Mouse (Mus musculus) intestine, postnatal 0 days (tissue): Measurements from ENCODE around the gene Gm7879. TPM values are rescaled to one million over a fixed set of nuclear protein-coding genes. Genes with fewer than 3 reads are reported as not detected.

ENCODE experiments used
- ATAC-seq: fragments of 200-750 bp; cut with Nextera tagmentation; 2 replicates; pipeline ENCODE4 v1.8.0; 2017; ENCODE audit warnings: mild to moderate bottlenecking, moderate TSS enrichment, moderate library complexity
- H3K27ac ChIP-seq: fragments of 300-500 bp; sonication (generic); 2 replicates; pipeline ENCODE4 v1.5.1; 2014; ENCODE audit warnings: mild to moderate bottlenecking, low read depth, low read length, moderate library complexity
- H3K27me3 ChIP-seq: fragments of 300-500 bp; sonication (generic); replicated peaks from 2 replicates; pipeline ENCODE4 v1.6.1; 2014; ENCODE audit warnings: low read length, mixed read lengths; ENCODE audit not compliant: control insufficient read depth, insufficient read depth
- H3K36me3 ChIP-seq: fragments of 300-500 bp; sonication (generic); 2 replicates; pipeline ENCODE4 v1.6.1; 2014; ENCODE audit warnings: mild to moderate bottlenecking, moderate library complexity; ENCODE audit not compliant: control insufficient read depth, insufficient read depth
- H3K4me1 ChIP-seq: fragments of 300-500 bp; sonication (generic); replicated peaks from 2 replicates; pipeline ENCODE4 v1.6.1; 2014; ENCODE audit warnings: antibody characterized with exemption, low read length, mixed read lengths; ENCODE audit not compliant: control insufficient read depth, insufficient read depth
- H3K4me2 ChIP-seq: fragments of 300-500 bp; sonication (generic); replicated peaks from 2 replicates; pipeline ENCODE4 v1.6.1; 2014; ENCODE audit warnings: low read depth, mild to moderate bottlenecking, moderate library complexity
- H3K4me3 ChIP-seq: fragments of 300-500 bp; sonication (generic); 2 replicates; pipeline ENCODE4 v1.5.1; 2014; ENCODE audit warnings: low read depth, low read length
- H3K9ac ChIP-seq: fragments of 300-500 bp; sonication (generic); 2 replicates; pipeline ENCODE4 v1.6.1; 2014; ENCODE audit warnings: mild to moderate bottlenecking, low read depth, low read length
- H3K9me3 ChIP-seq: fragments of 300-500 bp; sonication (generic); 2 replicates; pipeline ENCODE4 v1.6.1; 2016; ENCODE audit warnings: mixed run types; ENCODE audit not compliant: control insufficient read depth
- CTCF ChIP-seq: sonication (generic); IDR thresholded peaks from 2 replicates; pipeline ENCODE4 v1.5.1; 2016; ENCODE audit warnings: low read depth, mild to moderate bottlenecking, control low read depth, antibody characterized with exemption, moderate library complexity
- WGBS: fragments of 180-500 bp; shearing (Covaris S2); extraction: QIAGEN DNeasy Blood & Tissue Kit; methylation state at CpG from one replicate; pipeline ENCODE4 v1.1.7; 2014; 5-methylcytosine and 5-hydroxymethylcytosine counted together
- polyA plus RNA-seq: library from polyadenylated mRNA; unstranded; fragments of >200 nt; fragmentation: Nextera tagmentation; extraction: Ambion mirVana; gene quantifications from 2 replicates; pipeline ENCODE4 v1.2.1, GENCODE M21; 2015

Gm7879 gene
- polyA plus RNA-seq, 1 experiment from 2014 or later: 0.47 TPM

- Histone ChIP-seq H3K9ac (no peak overlapping the region), H3K4me1 (no peaks in the 10 kb centered on the region), H3K9me3 (no peaks in the 10 kb centered on the region), H3K36me3 (no peaks in the 10 kb centered on the region), H3K4me3 (no peak overlapping the region), H3K27me3 (no peaks in the 10 kb centered on the region), H3K4me2 (no peak overlapping the region), H3K27ac (no peak overlapping the region)
- no peak for ATAC-seq
- WGBS: 91% methylated on average over 3 of the region's 3 CpGs
- no peak for TF ChIP-seq CTCF
Measured at GRCm38 (mm10) chr5:43961056-43961455, 48.1 kb downstream of the Gm7879 start.

Other genes with a start within 250 kb of the Gm7879 start
- gene Bst1, start 94.3 kb upstream of the Gm7879 start, polyA plus RNA-seq: 142 and 144 TPM in 2 replicates
- gene Fbxl5, start 91.5 kb upstream of the Gm7879 start, polyA plus RNA-seq: 93.6 and 108 TPM in 2 replicates
- gene Cd38, start 44.6 kb upstream of the Gm7879 start, polyA plus RNA-seq: 9.5 and 10.9 TPM in 2 replicates
- 19.2 and 20.4 TPM in 2 replicates for gene Fgfbp1, start 68.6 kb downstream of the Gm7879 start, polyA plus RNA-seq
- gene Prom1, start 188.9 kb downstream of the Gm7879 start, polyA plus RNA-seq: 14.0 and 14.5 TPM in 2 replicates